Mouse (Mus musculus): Measurements from ENCODE around the gene Scd2.
"Not testable (repeated sequence)": the region's sequence is repeated elsewhere in the genome, so short reads cannot be mapped to it uniquely, and the experiment has no call there.

The Scd2 gene

DNA sequence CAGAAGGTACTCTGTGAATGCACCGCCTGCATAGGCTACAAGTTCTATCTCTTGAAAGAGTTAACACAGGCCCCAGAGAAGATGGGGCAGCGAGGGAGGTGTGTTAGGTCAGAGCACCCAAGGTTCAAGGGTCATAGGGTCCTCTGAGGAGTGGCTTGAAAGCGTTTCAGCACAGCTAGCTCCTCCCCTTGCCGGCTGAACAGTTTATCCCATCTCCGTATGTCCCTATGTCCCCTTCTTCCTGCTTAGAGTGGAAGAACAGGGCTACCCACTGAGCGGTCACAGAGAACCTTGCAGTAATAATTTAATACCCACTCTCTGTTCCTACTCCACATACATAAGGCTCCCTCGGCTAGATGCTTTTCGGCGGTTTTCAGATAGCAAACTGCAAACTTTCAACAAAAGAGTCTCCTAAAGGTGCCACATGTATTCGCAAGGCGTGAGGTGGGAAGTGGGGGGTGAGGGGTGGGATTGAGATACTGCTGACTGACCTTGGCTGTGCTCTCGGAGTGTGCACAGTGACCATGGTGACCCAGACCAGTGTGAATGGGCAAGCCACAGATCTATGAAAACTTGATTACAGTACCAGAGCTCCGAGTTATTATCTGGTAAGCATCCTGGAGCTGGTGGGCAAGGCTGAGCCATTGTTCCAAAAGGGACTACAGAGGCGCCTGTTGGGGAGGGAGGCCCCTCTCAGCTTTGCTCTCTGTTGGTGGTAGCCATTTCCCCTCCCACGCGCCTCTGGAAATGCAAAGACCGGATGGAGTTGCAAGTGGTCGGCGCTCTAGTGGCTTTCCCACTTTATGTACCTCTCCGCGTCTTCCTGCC is at the start of gene Scd2:
Gene Scd2, plus strand, starts transcription at position 734 of the 828 bp plus-strand sequence.
- DNase-seq (ENCODE audit: low read depth, low spot score) = no peak

DNA sequence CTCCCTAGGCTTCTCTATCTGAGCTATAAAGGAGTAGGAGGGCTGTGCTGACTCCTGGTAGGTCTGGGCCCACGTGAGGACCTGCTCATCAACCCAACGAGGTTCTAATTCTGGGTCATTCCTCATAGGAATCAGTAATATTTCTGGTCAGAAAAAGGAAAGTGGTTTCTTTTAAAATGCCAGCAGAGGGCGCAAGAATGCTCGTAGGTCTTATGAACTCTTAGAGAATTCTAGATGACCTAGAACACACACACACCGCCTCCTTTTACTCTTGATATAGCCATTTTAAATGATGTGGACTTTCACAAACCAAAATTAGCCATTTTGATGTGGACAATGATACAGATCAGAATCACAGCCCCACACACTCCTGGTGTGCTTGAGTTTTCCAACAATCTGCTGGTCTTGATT is 47.7 kb upstream of the Scd2 start:
- peak; percentile 61 for DNase-seq (ENCODE audit: low read depth, low spot score)

GRCm38 (mm10) chr19:44246341-44246911 is 47.0 kb upstream of the Scd2 start:
- DNase-seq (ENCODE audit: low read depth, low spot score) = no peak

DNA sequence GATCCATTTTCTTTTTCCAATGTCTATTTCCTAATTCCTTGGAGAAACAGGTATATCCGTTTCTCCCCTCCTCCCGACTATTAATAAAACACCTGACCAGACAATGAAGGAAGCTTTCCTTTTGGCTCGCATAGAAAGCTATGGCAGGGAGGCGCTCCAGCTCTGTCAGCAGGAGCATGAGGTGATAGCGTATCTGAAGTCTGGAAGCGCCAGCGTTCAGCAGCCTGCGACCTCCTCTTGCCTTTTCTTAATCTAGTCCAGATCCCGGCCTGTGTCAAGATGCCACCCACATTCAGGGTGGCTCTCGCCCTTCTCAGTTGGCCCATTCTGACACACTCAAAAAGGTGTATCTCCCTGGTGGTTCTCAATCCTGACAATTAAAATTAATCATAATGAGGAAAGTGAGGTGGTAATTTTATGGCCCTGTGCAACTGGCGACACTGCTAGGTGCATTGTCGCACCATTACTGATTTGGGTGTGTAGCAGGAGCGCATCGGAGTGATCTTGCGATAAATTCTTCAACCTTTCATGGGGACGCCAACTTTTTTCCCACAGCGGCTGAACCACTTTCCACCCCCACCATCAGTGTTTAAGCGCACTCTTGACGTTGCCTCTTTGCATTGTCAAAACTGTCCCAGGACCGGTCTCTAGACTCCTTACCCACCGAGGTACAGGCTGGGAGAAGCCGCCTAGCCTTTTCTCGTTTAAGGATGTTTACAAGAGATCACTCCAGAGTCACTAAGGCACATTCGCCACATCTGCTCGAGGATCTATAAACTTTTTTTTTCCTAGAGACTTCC is 46.0 kb upstream of the Scd2 start:
- DNase-seq (ENCODE audit: low read depth, low spot score) = no peak

DNA sequence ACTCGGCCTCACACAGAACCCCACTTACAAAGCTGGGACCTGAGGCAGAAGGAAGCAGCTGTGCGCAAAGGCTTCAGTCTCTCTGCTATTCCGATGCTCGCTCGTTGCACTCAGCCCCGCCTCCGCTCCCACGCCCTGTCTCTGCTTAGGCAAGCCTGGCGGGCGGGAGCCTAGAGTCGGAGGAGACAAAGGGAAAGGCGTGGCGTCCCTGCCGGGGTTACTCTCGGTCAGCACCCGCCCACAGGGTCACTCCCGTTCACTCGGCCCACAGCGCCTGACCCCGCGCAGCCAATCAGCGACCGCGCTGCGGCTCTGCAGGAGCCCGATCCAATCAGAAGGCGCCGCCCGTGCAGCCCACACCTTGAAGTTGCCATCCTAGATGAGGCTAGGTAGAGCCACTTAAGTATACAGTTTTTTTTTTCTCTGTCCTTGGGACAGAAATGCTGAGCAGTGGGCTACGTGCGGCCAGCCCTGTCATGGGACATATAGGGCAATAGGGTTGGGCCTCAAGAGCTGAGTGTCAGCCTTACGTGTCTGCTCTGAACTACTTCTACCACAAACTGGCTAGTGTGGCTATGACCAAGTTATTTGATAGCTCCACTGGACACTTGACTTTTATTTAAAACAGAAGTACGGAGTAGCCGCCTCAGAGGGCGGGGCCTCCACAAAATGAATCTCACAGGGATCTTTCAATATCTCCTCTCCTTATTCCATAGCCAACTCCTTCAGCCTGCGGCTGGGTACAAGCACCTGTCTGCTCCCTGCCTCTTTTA is 45.2 kb upstream of the Scd2 start:
- DNase-seq (ENCODE audit: low read depth, low spot score) = peak; percentile 94

- DNase-seq (ENCODE audit: low read depth, low spot score) = no peak
Observed at GRCm38 (mm10) chr19:44248854-44249351, 44.6 kb upstream of the Scd2 start.

DNA sequence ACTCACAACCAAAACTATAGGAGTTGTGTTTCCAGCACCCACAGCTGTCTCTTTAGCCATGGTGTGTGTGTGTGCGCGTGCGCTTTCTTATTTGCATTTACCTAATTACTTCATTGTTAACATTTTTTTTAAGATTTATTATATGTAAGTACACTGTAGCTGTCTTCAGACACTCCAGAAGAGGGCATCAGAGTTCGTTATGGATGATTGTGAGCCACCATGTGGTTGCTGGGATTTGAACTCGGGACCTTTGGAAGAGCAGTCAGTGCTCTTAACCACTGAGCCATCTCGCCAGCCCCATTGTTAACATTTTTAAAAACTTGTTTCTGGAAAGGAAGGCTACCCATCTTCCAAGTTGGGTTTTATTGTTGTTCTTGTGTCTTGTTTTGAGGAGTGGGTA is 42.3 kb upstream of the Scd2 start:
- DNase-seq (ENCODE audit: low read depth, low spot score) = not testable (repeated sequence)

DNA sequence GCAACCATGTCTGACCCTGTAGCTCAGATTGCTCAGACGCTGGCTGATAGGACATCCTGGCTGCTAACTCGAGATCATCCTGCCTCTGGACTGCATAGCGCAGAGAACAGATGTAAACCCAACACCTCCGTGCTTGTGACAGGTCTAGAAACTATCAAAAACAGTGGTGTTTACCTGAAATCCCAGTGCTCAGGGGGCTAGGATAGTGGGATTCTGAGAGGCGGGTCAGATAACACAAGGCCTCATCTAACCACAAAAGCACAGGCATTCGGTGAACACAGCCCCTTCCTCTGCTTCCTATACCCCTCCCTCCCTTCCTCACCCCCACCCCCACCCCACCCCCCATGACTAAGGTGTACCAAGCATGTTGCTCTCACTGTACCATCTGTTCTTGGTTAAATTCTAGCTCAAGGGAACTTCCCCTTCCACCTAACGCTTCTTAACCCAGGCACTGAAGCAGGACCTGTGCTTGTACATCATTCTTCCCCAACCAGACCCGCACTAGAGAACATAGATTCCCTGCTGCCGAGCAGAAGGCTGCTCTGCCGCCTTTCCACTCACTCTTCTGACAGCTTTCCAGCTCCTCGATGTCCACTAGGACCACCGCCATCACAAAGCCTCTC is 41.4 kb upstream of the Scd2 start:
- DNase-seq (ENCODE audit: low read depth, low spot score) = no peak

DNA sequence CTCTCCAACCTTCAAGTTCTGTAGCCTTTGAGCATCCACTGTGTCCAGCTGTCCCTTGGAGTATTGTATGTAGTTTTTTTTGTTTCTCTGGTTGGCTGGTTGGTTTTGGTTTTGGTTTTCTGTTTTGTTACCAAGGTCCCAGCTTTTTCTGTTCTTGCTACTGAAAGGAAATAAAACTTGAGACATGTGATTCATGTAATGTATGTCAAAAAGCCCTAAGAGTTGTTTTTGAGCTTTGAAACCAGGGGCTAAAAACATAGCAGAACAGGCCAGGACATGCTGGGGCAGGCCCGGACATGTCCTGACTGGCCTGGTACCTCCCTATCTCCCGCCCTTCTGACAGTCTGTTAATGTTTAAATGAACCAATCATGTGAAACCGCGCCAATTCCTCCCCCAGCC is 39.4 kb upstream of the Scd2 start:
- not testable (repeated sequence) for DNase-seq (ENCODE audit: low read depth, low spot score)

- DNase-seq (ENCODE audit: low read depth, low spot score) = no peak
Observed at GRCm38 (mm10) chr19:44257377-44257966, 36.0 kb upstream of the Scd2 start.

GRCm38 (mm10) chr19:44259484-44259883 is 34.0 kb upstream of the Scd2 start:
- no peak for DNase-seq (ENCODE audit: low read depth, low spot score)

- DNase-seq (ENCODE audit: low read depth, low spot score) = no peak
Observed at GRCm38 (mm10) chr19:44260487-44260886, 33.0 kb upstream of the Scd2 start.

GRCm38 (mm10) chr19:44261774-44262173 is 31.7 kb upstream of the Scd2 start:
- DNase-seq (ENCODE audit: low read depth, low spot score) = no peak

DNA sequence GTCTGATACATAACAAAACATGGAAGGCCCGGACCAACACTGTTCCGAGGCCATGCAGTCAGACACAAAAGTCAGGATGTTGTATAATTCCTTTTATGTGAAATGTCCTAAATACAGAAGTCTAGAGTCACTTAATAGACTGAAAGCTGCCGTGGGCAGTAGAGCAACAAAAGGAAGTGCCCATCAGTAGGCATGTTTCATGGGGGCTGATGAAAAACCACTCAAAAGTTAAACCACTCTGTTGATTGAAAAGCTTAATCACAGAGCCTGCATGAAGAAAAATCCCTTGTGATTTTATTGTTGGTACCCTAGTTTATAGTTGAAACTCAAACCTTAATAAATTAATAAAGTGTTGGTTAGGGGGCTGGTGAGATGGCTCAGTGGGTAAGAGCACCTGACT is 29.9 kb upstream of the Scd2 start:
- no peak for DNase-seq (ENCODE audit: low read depth, low spot score)

- DNase-seq (ENCODE audit: low read depth, low spot score) = no peak
Observed at GRCm38 (mm10) chr19:44264226-44264625, 29.2 kb upstream of the Scd2 start.

GRCm38 (mm10) chr19:44265300-44265699 is 28.2 kb upstream of the Scd2 start:
- no peak for DNase-seq (ENCODE audit: low read depth, low spot score)

DNA sequence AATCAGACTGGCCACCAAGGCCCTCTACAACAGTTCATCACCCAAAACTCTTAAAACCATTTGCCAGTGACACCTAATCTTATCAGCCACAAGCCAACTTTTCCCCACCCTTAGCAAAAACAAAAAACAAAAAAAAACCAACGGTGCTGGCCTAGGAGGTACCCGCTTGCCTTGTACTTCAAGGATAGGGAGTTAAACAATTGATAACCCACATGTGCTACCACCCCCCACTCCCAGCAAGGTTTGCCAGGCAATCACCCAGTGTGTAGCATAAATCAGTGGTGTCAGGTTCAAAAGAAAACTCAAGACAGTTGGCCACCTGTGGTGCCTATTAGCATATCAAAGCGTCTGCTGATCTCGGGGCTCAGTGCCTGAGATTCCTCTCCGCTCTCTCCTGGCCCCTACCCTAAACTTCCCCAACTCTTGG is 27.6 kb upstream of the Scd2 start:
- DNase-seq (ENCODE audit: low read depth, low spot score) = no peak

DNA sequence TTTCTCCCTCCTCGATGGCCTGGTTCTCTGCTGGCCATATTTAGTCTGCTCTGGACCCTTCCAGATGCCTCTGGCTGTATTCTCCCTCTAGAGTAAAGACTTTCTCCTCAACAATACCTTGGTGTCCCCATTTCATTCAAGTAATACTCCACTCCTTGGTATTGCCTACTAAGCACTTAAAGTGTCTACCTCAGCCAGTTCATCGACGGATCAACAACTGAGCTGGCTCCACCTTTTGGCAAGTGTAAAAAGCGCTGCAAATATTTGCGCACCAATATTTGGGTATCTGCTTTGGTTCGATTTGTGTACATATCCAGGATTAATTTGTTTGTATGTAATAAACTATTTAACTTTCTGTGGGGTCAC is 27.0 kb upstream of the Scd2 start:
- no peak for DNase-seq (ENCODE audit: low read depth, low spot score)

DNA sequence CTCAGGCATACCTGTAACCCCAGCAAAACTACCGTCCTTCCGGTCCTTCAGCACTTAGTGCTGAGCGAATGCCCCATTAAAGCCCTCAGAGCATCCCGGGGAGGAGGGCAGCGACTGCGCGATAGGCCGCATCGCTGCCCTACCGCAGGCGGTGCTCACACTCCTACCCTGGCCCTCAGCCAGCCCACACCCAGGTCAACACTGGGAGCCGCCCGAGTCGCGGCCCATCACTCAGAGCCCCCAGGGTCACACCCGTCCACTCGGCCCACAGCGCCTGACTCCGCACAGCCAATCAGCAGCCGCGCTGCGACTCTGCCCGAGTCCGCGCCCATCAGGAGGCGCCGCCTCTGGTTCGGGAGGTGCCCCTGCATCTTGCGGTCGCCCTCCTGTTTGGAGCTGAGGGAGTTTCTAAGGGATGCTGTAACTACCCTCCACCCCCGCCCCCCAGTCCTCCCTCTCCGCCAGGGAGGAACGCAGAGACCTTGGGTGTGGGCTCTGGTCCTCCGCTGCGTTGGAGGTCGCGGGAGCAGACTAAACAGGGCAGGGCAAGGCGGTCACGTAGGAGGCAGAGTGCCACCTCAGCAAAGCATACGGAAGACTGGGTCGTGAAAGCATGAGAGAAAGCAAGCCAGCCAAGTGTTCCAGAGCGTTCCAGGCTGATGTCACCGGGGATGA is 26.5 kb upstream of the Scd2 start:
- DNase-seq (ENCODE audit: low read depth, low spot score) = peak; percentile 88

DNA sequence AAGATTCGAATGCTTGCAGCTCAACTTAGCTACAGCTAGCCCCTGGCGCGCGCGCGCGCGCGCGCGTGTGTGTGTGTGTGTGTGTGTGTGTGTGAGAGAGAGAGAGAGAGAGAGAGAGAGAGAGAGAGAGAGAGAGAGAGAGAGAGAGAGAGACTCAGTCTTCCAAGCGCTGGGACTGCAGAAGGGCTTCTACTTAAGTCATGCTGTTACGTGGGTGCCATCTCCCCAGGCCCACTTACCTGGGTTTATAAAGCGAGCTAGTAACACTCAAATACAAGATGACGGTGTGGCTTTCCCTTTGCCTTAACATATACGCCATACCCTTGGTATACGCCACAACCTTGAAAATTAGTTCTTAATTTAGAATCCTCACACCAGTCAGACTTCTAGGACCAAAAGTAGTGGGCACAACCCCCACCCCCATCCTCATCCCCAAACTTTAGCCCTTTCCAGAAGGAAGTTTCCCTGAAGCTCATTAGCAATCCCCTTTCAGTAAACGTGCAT is 25.9 kb upstream of the Scd2 start:
- DNase-seq (ENCODE audit: low read depth, low spot score) = no peak

Data from telencephalon, adult 2 months (tissue).